Mouse (Mus musculus) stomach, embryonic 14.5 days (tissue): ENCODE measurements around the gene Kcng4. TPM values are rescaled to one million over a fixed set of nuclear protein-coding genes. Genes with fewer than 3 reads are reported as not detected.

ENCODE experiments used
- ATAC-seq: fragments of 200-750 bp; cut with Nextera tagmentation; 2 replicates; pipeline ENCODE4 v1.8.0; 2017; ENCODE audit warnings: low read depth, moderate TSS enrichment; ENCODE audit not compliant: insufficient number of reproducible peaks, insufficient read depth, low FRiP score
- H3K27ac ChIP-seq: fragments of 300-500 bp; sonication (generic); 2 replicates; pipeline ENCODE4 v1.5.1; 2014; ENCODE audit warnings: mild to moderate bottlenecking, low read length, moderate library complexity, mixed read lengths
- H3K27me3 ChIP-seq: fragments of 300-500 bp; sonication (generic); 2 replicates; pipeline ENCODE4 v1.6.1; 2014; ENCODE audit warnings: low read length, control low read depth, mixed read lengths; ENCODE audit not compliant: control insufficient read depth, insufficient read depth
- H3K36me3 ChIP-seq: fragments of 300-500 bp; sonication (generic); 2 replicates; pipeline ENCODE4 v1.6.1; 2014; ENCODE audit warnings: mild to moderate bottlenecking, control low read depth, low read length, moderate library complexity, mixed read lengths; ENCODE audit not compliant: control insufficient read depth, insufficient read depth
- H3K4me1 ChIP-seq: fragments of 300-500 bp; sonication (generic); 2 replicates; pipeline ENCODE4 v1.6.1; 2014; ENCODE audit warnings: low read length, control low read depth, mixed read lengths; ENCODE audit not compliant: control insufficient read depth, insufficient read depth
- H3K4me2 ChIP-seq: fragments of 300-500 bp; sonication (generic); replicated peaks from 2 replicates; pipeline ENCODE4 v1.6.1; 2014; ENCODE audit warnings: low read depth, low read length, control low read depth
- H3K4me3 ChIP-seq: fragments of 300-500 bp; sonication (generic); 2 replicates; pipeline ENCODE4 v1.5.1; 2014; ENCODE audit warnings: low read depth, low read length, control low read depth
- H3K9ac ChIP-seq: fragments of 300-500 bp; sonication (generic); replicated peaks from 2 replicates; pipeline ENCODE4 v1.6.1; 2014; ENCODE audit warnings: low read depth, mild to moderate bottlenecking, control low read depth, low read length, moderate library complexity, mixed read lengths
- H3K9me3 ChIP-seq: fragments of 300-500 bp; sonication (generic); 2 replicates; pipeline ENCODE4 v1.6.1; 2016; ENCODE audit warnings: low read depth, low read length, control low read depth; ENCODE audit not compliant: control insufficient read depth
- WGBS: fragments of 180-500 bp; shearing (Covaris S2); extraction: QIAGEN DNeasy Blood & Tissue Kit; methylation state at CpG from one replicate; pipeline ENCODE4 v1.1.7; 2014; 5-methylcytosine and 5-hydroxymethylcytosine counted together
- polyA plus RNA-seq: library from polyadenylated mRNA; unstranded; fragments of >200 nt; fragmentation: Nextera tagmentation; extraction: Ambion mirVana; gene quantifications from 2 replicates; pipeline ENCODE4 v1.2.1, GENCODE M21; 2014

Gene Kcng4
- polyA plus RNA-seq, 1 experiment from 2014 or later = 0.23 TPM

DNA sequence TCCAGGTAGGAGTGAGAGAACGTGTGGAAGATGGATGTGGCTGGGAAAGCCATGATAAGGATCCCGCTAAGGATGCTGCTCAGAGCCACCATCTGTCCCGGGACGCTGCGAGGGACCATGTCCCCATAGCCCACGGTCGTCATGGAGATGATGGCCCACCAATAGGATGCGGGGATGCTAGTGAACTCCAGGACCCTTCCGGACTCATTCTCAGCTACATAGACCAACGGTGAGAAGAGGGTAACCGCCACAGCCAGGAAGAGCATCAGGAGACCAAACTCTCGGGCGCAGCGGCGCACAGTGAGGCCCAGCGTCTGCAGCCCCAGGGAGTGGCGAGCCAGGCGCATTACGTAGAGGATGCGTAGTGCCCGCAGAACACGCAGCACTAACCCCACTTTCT, 9.7 kb downstream of the Kcng4 start:
- Histone ChIP-seq H3K9ac (no peak overlapping the region), H3K9me3 (no peaks in the 10 kb centered on the region), H3K27me3 (no peaks in the 10 kb centered on the region), H3K27ac (no peak overlapping the region), H3K4me3 (no peak overlapping the region), H3K4me1 (peaks cover 3% of the 10 kb centered on the region; the same call in 1 of the 2 replicates), H3K36me3 (no peaks in the 10 kb centered on the region), H3K4me2 (no peak overlapping the region)
- 75% methylated on average over 22 of the region's 22 CpGs for WGBS
- ATAC-seq = no peak

DNA sequence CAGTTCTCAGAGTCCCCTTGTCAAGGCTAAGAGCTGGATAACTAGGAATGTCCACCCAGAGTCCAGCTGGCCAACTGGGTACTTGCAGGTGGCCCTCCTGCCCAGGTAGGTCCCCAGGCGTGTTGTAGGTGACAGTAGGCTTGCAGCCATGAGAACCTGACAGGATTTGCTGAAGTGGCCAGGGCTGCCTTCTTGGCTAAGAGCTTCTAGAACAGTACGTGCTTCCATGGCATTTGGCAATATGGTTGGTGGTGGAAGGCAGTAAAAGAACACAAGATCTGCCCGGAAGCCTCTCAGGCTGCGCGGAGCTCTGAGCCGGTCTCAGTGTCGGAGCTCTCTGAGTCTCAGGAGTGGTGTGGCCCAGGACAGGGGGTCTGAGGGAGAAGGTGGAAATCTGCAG, 10.6 kb downstream of the Kcng4 start:
- H3K27me3 ChIP-seq = no peaks in the 10 kb centered on the region
- WGBS = 84% methylated on average over 7 of the region's 7 CpGs
- ATAC-seq = no peak

GRCm38 (mm10) chr8:119623744-119624143, 11.7 kb downstream of the Kcng4 start:
- peaks cover 3% of the 10 kb centered on the region; the same call in 1 of the 2 replicates for H3K4me1 ChIP-seq
- WGBS = 73% methylated on average over 1 of the region's 1 CpGs
- H3K27me3 ChIP-seq = no peaks in the 10 kb centered on the region
- H3K4me3 ChIP-seq = no peak overlapping the region
- no peak overlapping the region for H3K27ac ChIP-seq
- ATAC-seq = no peak
- H3K9ac ChIP-seq = no peak overlapping the region
- no peaks in the 10 kb centered on the region for H3K36me3 ChIP-seq
- H3K9me3 ChIP-seq = no peaks in the 10 kb centered on the region
- H3K4me2 ChIP-seq = no peak overlapping the region

More for the DNA sequence above, 10.6 kb downstream of the Kcng4 start:
- no peak overlapping the region for H3K27ac ChIP-seq
- no peak overlapping the region for H3K4me2 ChIP-seq
- no peak overlapping the region for H3K9ac ChIP-seq
- H3K4me1 ChIP-seq = peaks cover 3% of the 10 kb centered on the region; the same call in 1 of the 2 replicates
- H3K36me3 ChIP-seq = no peaks in the 10 kb centered on the region
- H3K9me3 ChIP-seq = no peaks in the 10 kb centered on the region
- no peak overlapping the region for H3K4me3 ChIP-seq

- Histone ChIP-seq H3K27me3 (no peaks in the 10 kb centered on the region), H3K9me3 (no peaks in the 10 kb centered on the region), H3K36me3 (no peaks in the 10 kb centered on the region), H3K4me3 (no peak overlapping the region), H3K4me2 (no peak overlapping the region), H3K9ac (no peak overlapping the region), H3K4me1 (peaks cover 3% of the 10 kb centered on the region; the same call in 1 of the 2 replicates), H3K27ac (no peak overlapping the region)
- no peak for ATAC-seq
- WGBS = 80% methylated on average over 8 of the region's 8 CpGs
Observed at GRCm38 (mm10) chr8:119623061-119623460, 12.4 kb downstream of the Kcng4 start.

DNA sequence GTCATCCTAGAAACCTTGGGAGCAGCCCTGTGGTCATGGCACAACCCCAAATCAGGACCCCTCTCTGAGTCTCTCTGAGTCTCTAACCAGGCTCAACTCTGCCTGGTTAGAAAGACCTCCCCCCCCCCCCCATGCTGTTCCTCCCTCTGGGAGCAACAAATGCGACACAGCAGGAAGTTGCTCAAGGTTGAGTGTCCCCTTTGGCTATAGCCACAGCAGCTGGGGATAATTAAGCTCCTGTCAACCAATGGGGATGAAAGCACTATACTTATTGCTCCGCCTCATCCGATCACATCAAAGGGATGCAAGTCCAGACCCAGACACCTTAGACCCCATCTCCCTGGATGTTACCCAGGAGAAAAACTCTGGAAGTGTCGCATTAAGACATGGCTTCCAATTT, 12.9 kb downstream of the Kcng4 start:
- WGBS = 56% methylated on average over 4 of the region's 4 CpGs
- Histone ChIP-seq H3K36me3 (no peaks in the 10 kb centered on the region), H3K27me3 (no peaks in the 10 kb centered on the region), H3K9me3 (no peaks in the 10 kb centered on the region), H3K4me3 (no peak overlapping the region), H3K4me2 (no peak overlapping the region), H3K9ac (no peak overlapping the region), H3K27ac (no peak overlapping the region), H3K4me1 (peaks cover under 1% of the 10 kb centered on the region; the same call in 1 of the 2 replicates)
- ATAC-seq = no peak

DNA sequence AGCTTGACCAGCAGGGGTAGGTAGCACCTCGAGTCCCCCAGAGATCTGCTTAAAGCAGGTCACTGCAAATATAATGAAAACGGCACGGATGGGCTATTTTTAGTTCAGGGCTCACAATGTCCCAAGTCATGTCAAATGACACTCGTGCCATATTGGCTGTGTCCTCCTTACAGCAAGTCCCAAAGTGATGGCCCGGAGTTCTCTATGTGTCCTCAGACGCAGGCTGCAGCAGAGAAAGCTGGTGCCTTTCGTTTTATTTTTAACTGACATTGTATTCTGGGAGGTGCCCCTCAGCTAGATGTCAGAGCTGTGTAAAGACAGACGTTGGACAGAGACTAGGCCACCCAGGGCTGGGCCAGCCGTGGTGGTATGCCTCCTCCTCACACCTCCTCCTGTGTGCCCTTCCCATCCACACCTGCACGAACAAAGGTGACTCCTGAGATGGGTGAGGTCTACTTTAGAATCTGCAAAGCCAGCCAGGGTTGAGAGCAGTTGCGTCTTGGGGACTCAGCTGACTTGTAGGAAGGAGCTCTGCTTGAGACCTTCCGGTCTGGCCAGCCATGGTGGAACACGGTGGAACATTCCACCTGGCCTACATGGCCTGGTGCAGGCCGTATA, 14.5 kb downstream of the Kcng4 start:
- WGBS = 81% methylated on average over 14 of the region's 14 CpGs
- no peaks in the 10 kb centered on the region for H3K36me3 ChIP-seq
- H3K4me3 ChIP-seq = no peak overlapping the region
- no peaks in the 10 kb centered on the region for H3K27me3 ChIP-seq
- no peak for ATAC-seq
- no peaks in the 10 kb centered on the region for H3K4me1 ChIP-seq
- no peak overlapping the region for H3K4me2 ChIP-seq
- no peak overlapping the region for H3K27ac ChIP-seq
- H3K9me3 ChIP-seq = no peaks in the 10 kb centered on the region
- no peak overlapping the region for H3K9ac ChIP-seq

- ATAC-seq = no peak
- no peaks in the 10 kb centered on the region for H3K9me3 ChIP-seq
- H3K9ac ChIP-seq = no peak overlapping the region
- no peak overlapping the region for H3K4me2 ChIP-seq
- H3K4me1 ChIP-seq = no peaks in the 10 kb centered on the region
- no peak overlapping the region for H3K4me3 ChIP-seq
- no peaks in the 10 kb centered on the region for H3K27me3 ChIP-seq
- no peak overlapping the region for H3K27ac ChIP-seq
- H3K36me3 ChIP-seq = no peaks in the 10 kb centered on the region
- 57% methylated on average over 6 of the region's 6 CpGs for WGBS
Observed at GRCm38 (mm10) chr8:119620116-119620840, 15.2 kb downstream of the Kcng4 start.

DNA sequence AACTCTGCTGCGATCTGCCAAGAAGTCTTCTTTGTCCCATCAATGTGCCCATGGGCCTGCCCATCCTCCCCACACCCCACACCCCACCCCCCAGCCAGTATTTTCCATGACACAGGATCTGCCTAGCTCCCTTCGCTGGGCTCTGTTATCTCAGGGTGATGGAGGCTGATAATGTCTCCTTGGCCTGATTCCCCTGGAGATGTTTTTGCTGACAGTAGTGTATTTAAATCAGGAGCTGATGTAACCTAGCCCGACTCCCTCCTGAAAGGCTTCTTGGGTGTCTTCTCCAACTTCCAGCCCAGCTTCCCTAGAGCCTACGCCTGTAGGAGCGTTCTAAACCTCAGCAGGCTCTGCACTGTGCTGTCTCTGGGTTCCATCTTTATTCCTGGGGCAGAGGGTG, 16.6 kb downstream of the Kcng4 start:
- H3K27me3 ChIP-seq = no peaks in the 10 kb centered on the region
- H3K4me3 ChIP-seq = no peak overlapping the region
- H3K4me2 ChIP-seq = no peak overlapping the region
- H3K4me1 ChIP-seq = no peaks in the 10 kb centered on the region
- no peak overlapping the region for H3K27ac ChIP-seq
- H3K9ac ChIP-seq = no peak overlapping the region
- WGBS = 51% methylated on average over 5 of the region's 5 CpGs
- H3K36me3 ChIP-seq = no peaks in the 10 kb centered on the region
- H3K9me3 ChIP-seq = no peaks in the 10 kb centered on the region
- ATAC-seq = no peak
